Mouse (Mus musculus): Measurements from ENCODE around the gene Dnm3. TPM values are rescaled to one million over a fixed set of nuclear protein-coding genes. Genes with fewer than 3 reads are reported as not detected.

Dnm3 gene
- polyA plus RNA-seq, 1 experiment = not detected

DNA sequence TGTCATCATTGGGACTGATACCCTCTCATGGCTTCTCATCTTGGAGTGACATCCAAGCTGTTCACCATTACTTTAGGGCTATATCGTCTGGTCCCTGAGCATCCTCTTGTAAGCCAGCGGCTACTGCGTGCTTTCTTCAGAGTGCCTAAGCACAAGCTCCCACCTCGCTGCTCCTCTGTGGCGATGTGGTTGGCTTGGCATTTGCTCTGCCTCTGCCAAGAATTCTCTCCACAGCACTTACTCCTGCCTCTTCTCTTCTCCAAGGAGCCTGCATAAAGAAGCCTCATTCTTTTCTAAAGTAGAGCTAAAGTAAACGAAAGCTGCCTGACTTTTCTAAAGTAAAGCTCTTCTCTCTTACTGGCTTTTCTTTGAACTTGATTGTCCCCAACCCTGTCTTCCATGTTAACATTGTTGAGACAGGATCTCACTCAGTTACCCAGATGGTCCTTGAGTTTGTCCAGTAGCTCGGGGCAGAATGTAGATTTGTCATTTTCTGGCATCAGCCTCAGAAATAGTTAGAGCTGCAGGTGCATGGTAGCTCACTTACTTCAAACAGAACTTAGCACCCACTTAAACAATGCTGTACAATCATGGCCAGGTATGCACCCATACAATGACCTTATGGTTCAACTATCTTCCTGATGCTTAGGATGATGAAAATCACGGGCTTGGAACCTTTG lies 396.0 kb downstream of the Dnm3 start:
- no peak overlapping the region for H3K27ac ChIP-seq (ENCODE audit: insufficient read depth, low read depth, low read length)
- H3K4me1 ChIP-seq (ENCODE audit: control insufficient read depth, insufficient read depth, low read length) = no peaks in the 10 kb centered on the region
- no peak for TF ChIP-seq POLR2A (IDR thresholded peaks at IDR 0.05; ENCODE audit: insufficient read depth, low read depth, low read length)
- TF ChIP-seq CTCF (IDR thresholded peaks at IDR 0.05; ENCODE audit: insufficient read depth, low read depth, low read length) = no peak
- 75% methylated on average over 8 of the region's 8 CpGs for WGBS
- H3K4me3 ChIP-seq (ENCODE audit: insufficient read depth, low read depth, low read length) = no peak overlapping the region

DNA sequence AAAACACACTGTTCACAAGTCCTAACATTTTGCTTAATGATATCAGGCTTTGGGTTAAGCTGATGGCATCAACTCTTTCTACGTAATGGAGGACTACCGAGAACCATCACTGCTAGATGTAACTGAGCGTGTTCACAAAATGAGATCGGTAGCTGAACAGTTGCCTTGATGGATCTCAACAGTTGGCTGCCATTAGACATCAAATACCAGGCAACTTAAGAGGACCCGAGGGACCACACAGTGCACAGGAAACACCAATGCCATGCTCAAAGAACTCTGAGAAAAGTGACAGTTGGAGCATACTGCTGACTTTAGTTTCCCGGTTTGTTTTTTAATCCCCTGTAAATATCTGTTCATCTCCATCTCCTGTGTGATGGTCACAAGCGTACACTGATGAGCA lies 397.8 kb downstream of the Dnm3 start:
- H3K4me1 ChIP-seq (ENCODE audit: control insufficient read depth, insufficient read depth, low read length) = no peaks in the 10 kb centered on the region
- 95% methylated on average over 7 of the region's 7 CpGs for WGBS
- H3K4me3 ChIP-seq (ENCODE audit: insufficient read depth, low read depth, low read length) = no peak overlapping the region
- TF ChIP-seq POLR2A (IDR thresholded peaks at IDR 0.05; ENCODE audit: insufficient read depth, low read depth, low read length) (no peak), CTCF (IDR thresholded peaks at IDR 0.05; ENCODE audit: insufficient read depth, low read depth, low read length) (no peak)
- no peak overlapping the region for H3K27ac ChIP-seq (ENCODE audit: insufficient read depth, low read depth, low read length)

DNA sequence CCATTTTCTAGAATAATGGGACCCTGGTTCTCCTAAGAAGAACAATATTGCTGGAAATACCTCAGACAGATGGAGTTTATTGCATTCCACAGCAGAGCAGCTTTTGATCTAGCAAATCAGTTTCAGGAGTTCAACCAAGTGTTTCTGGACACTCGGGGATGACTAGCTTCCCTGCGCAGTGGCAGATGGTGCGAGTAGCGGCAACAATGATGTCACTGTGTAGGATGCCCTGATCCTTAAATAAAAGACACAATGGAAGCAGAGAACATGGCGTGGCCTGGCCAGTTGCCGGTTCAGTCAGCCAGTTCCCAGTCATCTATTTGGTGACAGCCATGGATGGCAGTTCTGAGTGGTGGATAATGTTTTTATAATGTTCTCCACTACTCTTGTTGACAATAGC lies 400.4 kb downstream of the Dnm3 start:
- no peak for TF ChIP-seq POLR2A (IDR thresholded peaks at IDR 0.05; ENCODE audit: insufficient read depth, low read depth, low read length)
- TF ChIP-seq CTCF (IDR thresholded peaks at IDR 0.05; ENCODE audit: insufficient read depth, low read depth, low read length) = no peak
- H3K4me1 ChIP-seq (ENCODE audit: control insufficient read depth, insufficient read depth, low read length) = no peaks in the 10 kb centered on the region
- 88% methylated on average over 6 of the region's 6 CpGs for WGBS
- H3K4me3 ChIP-seq (ENCODE audit: insufficient read depth, low read depth, low read length) = no peak overlapping the region
- H3K27ac ChIP-seq (ENCODE audit: insufficient read depth, low read depth, low read length) = no peak overlapping the region

DNA sequence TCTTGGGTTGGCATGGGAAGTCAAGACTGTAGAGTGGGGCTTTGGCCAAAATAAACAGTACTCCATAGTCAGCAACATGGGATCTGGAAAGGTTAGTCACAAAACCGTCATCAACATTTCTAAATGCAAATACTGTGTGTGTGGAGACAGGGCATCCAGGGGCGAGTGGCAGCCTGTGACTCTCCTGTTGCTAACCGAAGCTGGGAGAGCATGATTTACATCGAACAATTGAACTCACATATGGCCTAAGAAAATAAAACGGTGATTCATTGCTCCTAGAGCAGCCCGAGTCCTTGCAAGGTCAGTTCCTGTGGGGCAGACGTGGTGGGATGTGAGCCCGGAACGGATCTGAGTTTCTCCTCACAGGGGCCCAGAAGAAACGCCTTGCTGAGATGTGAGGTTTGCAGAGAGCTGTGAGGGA lies 401.2 kb downstream of the Dnm3 start:
- WGBS = 85% methylated on average over 10 of the region's 10 CpGs

DNA sequence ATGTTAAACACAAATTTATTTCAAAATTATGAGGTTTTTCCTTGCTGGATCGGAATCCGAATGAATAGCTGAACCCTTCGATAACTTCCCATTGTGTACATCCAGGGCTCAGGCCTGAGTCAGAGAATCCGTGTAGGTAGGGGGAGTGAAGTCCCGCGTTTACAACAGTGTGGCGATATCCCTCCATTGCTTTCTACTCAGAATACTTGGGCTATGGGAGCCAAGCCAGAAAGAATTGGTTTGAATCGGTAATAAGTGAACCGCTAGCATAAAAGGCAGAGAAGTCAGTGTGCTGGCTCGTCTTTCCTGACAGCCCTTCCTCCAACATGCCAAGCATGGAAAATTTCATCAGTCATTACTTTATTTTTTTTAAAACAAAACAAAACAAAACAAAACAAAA lies 402.0 kb downstream of the Dnm3 start:
- TF ChIP-seq CTCF (IDR thresholded peaks at IDR 0.05; ENCODE audit: insufficient read depth, low read depth, low read length) = no peak
- TF ChIP-seq POLR2A (IDR thresholded peaks at IDR 0.05; ENCODE audit: insufficient read depth, low read depth, low read length) = no peak
- 69% methylated on average over 10 of the region's 10 CpGs for WGBS

More for the DNA sequence above, 401.2 kb downstream of the Dnm3 start:
- Histone ChIP-seq H3K27ac (ENCODE audit: insufficient read depth, low read depth, low read length) (no peak overlapping the region), H3K4me3 (ENCODE audit: insufficient read depth, low read depth, low read length) (no peak overlapping the region), H3K4me1 (ENCODE audit: control insufficient read depth, insufficient read depth, low read length) (no peaks in the 10 kb centered on the region)
- TF ChIP-seq POLR2A (IDR thresholded peaks at IDR 0.05; ENCODE audit: insufficient read depth, low read depth, low read length) = no peak
- no peak for TF ChIP-seq CTCF (IDR thresholded peaks at IDR 0.05; ENCODE audit: insufficient read depth, low read depth, low read length)

DNA sequence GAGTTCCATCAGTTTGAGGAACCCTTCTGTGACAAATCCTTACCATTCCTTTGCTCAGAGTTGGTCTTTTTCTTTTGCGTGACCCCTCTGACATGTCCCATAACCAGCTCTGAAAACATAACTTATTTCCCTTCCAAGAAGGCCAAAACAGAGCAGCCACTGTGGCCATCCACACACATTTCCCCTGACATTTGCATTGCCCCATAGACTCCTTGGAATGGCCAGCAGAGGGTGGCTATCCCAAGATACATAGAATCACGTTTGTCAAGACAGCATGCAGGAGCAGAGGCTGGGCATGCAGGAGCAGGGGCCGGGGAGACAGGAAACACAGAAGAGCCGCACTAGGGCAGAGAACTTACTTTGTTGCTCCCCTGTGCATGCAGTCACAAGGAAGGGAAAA lies 402.4 kb downstream of the Dnm3 start:
- Histone ChIP-seq H3K4me1 (ENCODE audit: control insufficient read depth, insufficient read depth, low read length) (no peaks in the 10 kb centered on the region), H3K4me3 (ENCODE audit: insufficient read depth, low read depth, low read length) (no peak overlapping the region), H3K27ac (ENCODE audit: insufficient read depth, low read depth, low read length) (no peak overlapping the region)
- TF ChIP-seq POLR2A (IDR thresholded peaks at IDR 0.05; ENCODE audit: insufficient read depth, low read depth, low read length) (no peak), CTCF (IDR thresholded peaks at IDR 0.05; ENCODE audit: insufficient read depth, low read depth, low read length) (no peak)
- WGBS = 90% methylated on average over 4 of the region's 4 CpGs

More for the DNA sequence above, 402.0 kb downstream of the Dnm3 start:
- H3K4me3 ChIP-seq (ENCODE audit: insufficient read depth, low read depth, low read length) = no peak overlapping the region
- no peak overlapping the region for H3K27ac ChIP-seq (ENCODE audit: insufficient read depth, low read depth, low read length)
- no peaks in the 10 kb centered on the region for H3K4me1 ChIP-seq (ENCODE audit: control insufficient read depth, insufficient read depth, low read length)

DNA sequence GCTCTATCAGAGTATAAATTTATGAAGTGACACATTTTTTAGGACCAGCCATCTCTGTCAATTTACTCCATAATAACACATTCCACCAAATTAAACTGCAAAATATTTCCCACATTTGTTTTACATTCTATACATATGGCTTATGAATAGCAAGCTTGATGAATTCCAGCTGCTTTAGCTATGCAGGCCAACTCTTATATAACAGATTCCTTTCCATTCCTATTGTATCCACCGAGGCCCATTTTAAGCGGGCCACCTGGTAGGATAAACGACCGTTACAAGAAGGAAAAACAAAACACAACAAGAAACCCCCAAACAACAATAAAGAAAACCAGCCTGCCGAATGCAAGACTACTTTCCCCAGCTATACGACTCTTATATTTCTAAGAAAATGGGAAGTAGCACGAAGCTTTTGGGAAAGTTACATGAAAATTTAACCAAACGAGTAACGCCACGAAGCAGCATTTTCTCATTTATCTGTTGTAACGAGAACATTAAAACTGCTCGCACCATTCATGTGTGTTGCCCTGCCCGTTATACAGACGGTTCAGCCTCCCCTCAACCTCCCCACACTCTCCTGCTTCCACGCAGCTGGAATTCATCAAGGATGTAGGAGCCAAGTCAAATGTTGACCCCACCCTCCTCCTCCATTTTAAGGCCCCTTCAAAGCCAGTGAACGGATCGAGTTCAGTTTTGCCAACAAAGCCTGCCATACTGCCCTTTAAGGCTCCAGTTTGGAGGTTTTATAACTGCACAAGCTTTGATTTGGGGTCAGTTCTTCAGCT lies 403.0 kb downstream of the Dnm3 start:
- 77% methylated on average over 17 of the region's 17 CpGs for WGBS
- H3K4me3 ChIP-seq (ENCODE audit: insufficient read depth, low read depth, low read length) = no peak overlapping the region
- H3K4me1 ChIP-seq (ENCODE audit: control insufficient read depth, insufficient read depth, low read length) = no peaks in the 10 kb centered on the region
- no peak overlapping the region for H3K27ac ChIP-seq (ENCODE audit: insufficient read depth, low read depth, low read length)
- TF ChIP-seq CTCF (IDR thresholded peaks at IDR 0.05; ENCODE audit: insufficient read depth, low read depth, low read length) (no peak), POLR2A (IDR thresholded peaks at IDR 0.05; ENCODE audit: insufficient read depth, low read depth, low read length) (no peak)

DNA sequence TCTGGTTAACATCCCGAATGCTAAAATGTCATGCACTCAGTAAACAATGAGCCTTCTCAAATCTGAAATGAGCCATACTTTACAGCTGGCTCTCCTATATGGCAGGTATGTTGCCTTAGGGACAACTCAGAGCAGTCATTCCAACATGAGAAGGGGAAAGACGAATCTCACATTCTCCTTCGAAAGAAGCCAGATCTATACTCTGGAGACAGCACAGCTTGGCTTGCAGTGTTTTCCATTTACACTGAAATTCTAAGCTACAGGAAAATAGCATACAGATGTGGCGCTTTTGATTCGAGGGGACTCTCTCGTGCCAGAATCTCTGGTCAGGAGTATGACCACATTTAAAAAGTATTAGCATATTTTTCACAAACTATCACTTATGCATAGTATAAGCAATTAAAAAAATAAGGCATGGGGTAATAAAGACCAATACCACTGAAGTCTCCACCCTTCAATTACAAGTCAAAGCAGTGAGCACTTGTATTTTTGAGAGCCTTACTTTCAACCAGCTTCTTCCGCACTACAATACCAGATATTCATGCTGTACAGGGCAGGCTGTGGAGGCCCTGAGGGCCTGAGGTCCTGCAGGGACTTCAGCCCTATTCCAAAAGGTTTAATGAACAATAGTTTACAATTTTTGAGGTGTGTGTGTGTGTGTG lies 404.8 kb downstream of the Dnm3 start:
- Histone ChIP-seq H3K27ac (ENCODE audit: insufficient read depth, low read depth, low read length) (no peak overlapping the region), H3K4me3 (ENCODE audit: insufficient read depth, low read depth, low read length) (no peak overlapping the region), H3K4me1 (ENCODE audit: control insufficient read depth, insufficient read depth, low read length) (no peaks in the 10 kb centered on the region)
- 87% methylated on average over 7 of the region's 7 CpGs for WGBS
- no peak for TF ChIP-seq CTCF (IDR thresholded peaks at IDR 0.05; ENCODE audit: insufficient read depth, low read depth, low read length)
- TF ChIP-seq POLR2A (IDR thresholded peaks at IDR 0.05; ENCODE audit: insufficient read depth, low read depth, low read length) = no peak

DNA sequence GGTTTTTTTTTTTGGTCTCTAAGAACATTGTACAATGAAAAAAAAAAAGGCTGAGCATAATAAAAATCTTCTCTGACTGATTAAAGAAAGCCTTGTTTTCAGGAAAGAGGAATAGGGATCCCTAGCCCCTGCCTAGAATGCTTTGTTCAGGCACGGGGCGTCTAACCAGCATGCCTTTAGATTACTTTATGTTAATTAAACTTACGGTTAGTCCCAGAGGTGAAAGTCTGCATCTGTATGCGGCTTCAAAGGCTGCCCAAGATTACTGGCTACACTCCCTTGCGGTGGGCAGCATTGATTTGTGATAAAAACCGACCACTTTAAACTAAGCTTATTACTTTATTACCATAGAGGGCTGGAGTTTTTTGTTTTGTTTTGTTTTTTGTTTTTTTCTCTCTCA lies 424.2 kb downstream of the Dnm3 start:
- Histone ChIP-seq H3K27ac (ENCODE audit: insufficient read depth, low read depth, low read length) (no peak overlapping the region), H3K4me3 (ENCODE audit: insufficient read depth, low read depth, low read length) (no peak overlapping the region), H3K4me1 (ENCODE audit: control insufficient read depth, insufficient read depth, low read length) (no peaks in the 10 kb centered on the region)
- 46% methylated on average over 6 of the region's 6 CpGs for WGBS
- no peak for TF ChIP-seq POLR2A (IDR thresholded peaks at IDR 0.05; ENCODE audit: insufficient read depth, low read depth, low read length)
- no peak for TF ChIP-seq CTCF (IDR thresholded peaks at IDR 0.05; ENCODE audit: insufficient read depth, low read depth, low read length)

Measured in olfactory bulb, adult 2 months (tissue).